Mouse (Mus musculus): ENCODE data around the gene Jazf1.

The Jazf1 gene

DNA sequence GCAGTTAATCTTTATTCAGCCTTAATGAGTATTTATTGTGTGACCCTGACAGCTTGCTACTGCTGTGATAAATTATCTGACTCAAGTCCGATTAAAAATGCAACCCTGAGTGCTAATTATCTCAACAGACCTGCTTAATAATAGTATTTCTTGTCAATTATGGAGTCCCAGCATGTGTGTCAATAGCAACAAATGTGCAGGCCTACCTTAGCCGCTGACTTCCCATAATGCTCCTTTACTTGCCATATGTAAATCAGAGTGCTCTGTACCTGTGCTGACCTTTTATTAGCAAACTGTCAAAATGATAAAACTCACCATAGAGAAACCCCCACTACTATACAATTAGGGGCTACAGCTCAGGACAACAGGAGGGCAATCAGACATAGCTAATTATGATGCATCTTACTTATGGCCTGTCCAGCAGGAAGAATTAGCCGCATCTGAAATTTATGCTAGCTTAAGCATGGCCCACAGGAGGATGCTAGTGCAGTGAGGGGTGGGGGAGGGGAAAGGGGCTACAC, 209.5 kb downstream of the Jazf1 start:
- in situ Hi-C loops (cut with MboI, MseI): no loop called here

DNA sequence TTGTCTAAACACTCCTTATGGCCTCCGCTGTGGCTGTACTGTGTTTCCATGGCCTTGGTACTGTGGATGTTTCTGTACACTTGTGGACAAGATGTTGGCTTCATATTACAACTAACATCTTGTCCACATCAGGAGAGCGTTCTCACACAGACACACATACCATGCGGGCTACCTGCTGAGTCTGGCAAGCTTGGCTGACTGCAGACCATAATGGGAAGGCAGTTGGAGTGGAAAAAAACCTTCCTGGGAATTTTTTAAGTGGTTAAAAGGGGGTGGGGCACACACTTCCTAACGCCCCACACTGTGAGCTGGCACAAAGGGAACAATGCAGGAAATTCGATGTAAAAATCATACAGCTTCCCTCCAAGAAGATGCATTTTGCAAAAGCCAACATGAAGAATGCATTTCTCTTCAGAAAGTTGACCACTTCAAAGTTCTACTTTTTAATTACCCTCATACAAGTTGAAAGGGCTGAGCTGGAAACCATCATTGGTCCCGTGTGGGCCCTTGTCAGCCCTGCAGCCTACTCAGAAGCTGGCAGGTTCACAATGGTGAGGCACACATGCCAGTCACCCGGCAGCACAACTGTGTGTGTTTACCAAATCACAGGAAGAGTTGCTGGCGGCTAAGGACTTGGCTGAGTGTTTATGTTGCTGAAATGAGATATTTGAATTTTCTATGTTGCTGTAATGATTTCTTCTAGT, 215.9 kb downstream of the Jazf1 start:
- in situ Hi-C loops (cut with MboI, MseI): no loop called here

DNA sequence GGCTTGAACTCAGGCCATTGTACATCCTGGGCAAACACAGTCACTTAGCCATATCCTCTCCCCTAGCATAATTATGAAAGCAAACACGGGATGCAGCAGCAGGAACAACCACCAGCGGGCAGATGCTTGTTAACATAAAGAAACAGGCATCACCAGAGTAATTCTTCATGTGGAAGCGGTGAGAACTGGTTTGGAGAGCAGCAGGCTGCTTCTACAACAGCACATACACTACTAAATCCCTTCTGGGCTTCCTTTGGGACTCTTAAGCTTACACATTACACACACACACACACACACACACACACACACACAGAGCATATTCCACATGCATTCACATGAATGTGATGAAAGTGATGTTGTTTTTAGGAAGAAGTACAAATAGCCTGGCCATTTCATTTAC, 216.5 kb downstream of the Jazf1 start:
- in situ Hi-C loops (cut with MboI, MseI): no loop called here

DNA sequence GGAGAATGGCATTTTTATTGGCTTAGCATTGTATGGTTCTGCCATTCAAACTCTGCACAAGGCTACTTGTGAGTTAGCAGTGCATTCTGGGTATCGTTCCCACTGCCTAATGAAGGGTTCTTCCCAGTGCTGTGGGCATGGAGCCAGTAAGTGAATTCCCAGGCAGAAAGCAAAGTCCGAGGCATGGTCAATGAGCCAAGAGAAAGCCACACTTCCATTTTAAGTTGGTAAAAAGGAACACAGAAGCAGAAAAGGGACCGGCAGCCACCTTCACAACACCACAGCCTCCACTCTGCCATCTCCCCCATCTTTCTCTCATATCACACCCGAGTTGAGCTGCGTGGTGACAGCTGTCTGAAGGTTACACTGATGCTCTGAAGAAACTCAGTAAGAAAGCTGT, 217.4 kb downstream of the Jazf1 start:
- in situ Hi-C loops (cut with MboI, MseI): no loop called here

DNA sequence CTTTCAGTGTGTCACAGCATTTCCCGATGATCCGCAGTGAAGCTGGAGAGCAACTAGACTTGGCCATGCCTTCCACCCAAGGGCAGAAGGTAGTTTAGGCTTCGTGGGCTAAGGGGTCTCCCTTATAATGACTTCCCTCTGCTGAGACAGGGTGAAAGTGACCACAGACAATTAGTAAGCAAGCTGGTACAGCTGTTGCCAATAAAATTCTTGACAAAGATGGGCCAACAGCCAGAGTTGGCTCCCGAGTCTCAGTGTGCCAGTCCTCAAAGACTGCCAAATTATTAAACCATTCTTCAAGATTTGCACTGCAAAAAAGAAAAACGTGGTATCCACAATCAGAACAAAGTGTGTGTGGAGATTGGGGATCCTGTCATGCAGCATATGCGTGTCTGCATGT, 220.2 kb downstream of the Jazf1 start:
- in situ Hi-C loops (cut with MboI, MseI): loop anchor here (10.0 kb wide), 2 partner anchors 583 to 1653 kb away; partner anchors contain the start of gene Hoxa13

DNA sequence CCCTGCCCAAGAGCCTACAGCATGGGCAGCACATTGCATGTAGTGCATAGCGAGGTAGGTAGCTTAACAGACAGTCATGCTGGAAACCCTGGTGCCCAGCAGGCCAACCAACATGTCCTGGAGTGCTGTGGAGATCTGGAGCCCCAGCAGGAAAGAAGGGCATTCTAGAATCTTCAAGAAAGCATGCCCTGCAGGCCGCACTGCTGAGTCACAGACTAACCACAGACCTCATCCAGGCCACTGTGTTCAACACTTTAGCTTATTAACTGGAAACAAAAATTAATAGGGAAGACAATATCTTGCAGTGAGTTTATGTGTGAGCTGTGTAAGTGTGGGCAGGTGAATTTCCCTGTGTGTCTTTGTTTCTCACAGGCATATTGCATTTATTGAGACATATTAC, 222.1 kb downstream of the Jazf1 start:
- in situ Hi-C loops (cut with MboI, MseI): loop anchor here (10.0 kb wide), 2 partner anchors 582 to 1652 kb away; partner anchors contain the start of gene Hoxa13

DNA sequence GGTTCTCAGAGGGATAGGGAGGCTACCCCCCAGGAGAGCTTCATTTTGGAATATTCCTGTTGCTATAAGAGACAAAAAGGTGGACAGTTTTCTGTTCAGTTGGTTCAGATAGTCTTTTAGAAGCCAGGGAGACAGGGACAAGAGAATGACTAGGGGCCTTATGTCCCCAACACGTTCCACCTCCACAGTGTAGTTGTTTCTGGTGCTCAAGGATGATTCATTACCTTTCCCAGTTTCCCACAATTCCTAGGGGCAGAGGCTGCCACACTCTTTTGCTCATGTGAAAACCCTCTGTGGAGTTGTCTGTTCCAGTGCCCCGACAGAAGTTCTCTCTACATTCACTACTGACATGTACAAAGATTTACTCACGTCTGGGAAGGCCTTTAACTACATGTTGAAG, 223.7 kb downstream of the Jazf1 start:
- in situ Hi-C loops (cut with MboI, MseI): loop anchor here (5.0 to 10.0 kb wide), 3 partner anchors 73 to 1650 kb away; partner anchors contain the start of gene Hoxa13

DNA sequence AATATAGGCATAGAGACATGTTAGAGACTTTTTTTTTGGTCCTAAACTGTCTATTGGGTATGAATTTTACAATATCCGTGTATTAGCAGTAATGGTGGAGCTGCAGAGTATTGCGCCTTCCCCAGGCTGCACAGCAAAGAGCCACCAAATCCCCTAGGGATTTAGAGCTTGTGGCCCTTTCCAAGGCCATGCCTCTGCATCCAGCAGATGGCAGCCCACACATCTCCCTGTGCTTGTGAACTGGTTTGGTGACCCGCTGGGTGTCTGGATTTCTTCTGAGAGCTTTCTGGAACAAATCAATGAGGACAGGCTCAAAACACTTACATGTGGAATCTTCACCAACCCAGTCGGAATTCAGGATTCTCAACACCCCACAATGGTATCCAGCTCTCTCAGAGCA, 225.4 kb downstream of the Jazf1 start:
- in situ Hi-C loops (cut with MboI, MseI): loop anchor here (5.0 to 10.0 kb wide), 3 partner anchors 74 to 1648 kb away; partner anchors contain the start of gene Hoxa13

DNA sequence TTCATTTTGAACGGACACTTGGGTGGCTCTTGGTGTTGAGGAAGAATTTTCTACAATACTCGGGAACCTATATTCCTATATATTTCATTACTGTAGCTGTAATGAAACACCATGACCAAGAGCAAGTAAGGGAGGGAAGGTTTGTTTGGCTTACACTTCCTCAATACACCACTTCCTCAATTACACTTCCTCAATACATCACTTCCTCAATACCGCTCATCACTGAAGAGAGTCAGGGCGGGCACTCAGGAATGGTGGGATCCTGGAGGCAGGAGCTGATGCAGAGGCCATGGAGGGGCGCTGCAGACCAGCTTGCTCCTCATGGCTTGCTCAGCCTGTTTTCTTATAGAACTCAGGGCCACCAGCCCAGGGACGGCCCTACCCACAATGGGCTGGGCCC, 225.8 kb downstream of the Jazf1 start:
- in situ Hi-C loops (cut with MboI, MseI): loop anchor here (5.0 to 10.0 kb wide), 3 partner anchors 75 to 1648 kb away; partner anchors contain the start of gene Hoxa13

DNA sequence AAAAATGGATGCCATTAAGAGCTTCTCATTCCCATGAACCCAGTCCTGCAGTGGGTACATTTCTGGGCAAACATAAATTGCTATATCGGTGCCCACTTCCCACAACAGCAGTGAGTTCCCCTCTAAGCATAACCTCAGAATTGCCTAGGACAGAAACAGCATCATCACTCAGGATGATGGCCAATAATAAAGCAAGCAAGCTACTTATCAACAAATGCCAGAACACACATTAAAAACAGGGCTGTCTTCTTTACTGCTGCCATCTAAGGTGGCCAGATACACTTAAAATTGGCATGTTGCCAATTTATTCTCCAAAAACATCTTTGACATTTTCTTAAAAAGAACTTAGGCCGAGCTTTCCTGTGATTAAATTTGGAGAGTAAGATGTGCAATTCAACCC, 226.8 kb downstream of the Jazf1 start:
- in situ Hi-C loops (cut with MboI, MseI): loop anchor here (5.0 to 10.0 kb wide), 3 partner anchors 76 to 1647 kb away; partner anchors contain the start of gene Hoxa13

DNA sequence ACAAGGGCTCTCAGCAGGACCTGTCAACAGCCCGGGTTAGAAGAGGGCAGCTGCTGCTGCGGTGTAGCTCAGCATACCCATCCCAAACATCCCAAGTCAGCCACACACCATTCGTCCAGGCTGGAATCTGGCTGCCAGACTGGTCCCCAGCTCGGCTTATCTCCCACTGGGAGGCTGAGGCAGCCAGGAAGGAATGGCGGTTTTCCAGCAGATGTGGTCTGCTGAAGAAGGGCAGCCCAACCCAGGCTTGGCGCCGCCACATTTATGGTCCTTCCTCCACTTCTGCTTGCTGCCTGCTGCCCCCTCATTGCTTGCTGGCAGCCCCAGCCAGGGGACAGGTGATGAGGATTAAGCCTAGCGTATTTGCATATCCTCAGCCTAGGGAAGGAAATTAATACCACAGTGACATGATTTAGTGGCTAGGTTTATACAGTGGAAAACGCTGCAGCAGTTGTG, 227.8 kb downstream of the Jazf1 start:
- in situ Hi-C loops (cut with MboI, MseI): loop anchor here (5.0 to 10.0 kb wide), 3 partner anchors 77 to 1646 kb away; partner anchors contain the start of gene Hoxa13

DNA sequence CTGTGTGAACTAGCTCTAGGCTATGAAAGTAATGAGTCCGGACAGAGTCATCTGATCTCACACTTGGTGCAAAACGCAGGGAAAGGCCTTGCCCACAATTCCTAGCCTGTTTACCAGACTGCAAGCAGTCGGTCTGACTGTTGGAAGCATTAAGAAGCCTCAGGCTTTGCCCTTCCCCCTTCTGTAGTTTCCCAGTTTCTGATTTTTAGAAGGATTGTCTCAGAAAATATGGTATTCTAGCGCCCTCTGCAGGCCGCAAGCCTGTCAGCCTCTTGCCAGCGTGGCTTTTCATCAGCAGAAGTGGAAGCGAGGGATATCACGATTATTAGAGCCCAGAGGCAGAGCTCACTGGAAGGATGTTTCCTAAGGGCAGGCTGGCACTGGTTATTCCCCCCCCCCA, 229.7 kb downstream of the Jazf1 start:
- in situ Hi-C loops (cut with MboI, MseI): no loop called here

DNA sequence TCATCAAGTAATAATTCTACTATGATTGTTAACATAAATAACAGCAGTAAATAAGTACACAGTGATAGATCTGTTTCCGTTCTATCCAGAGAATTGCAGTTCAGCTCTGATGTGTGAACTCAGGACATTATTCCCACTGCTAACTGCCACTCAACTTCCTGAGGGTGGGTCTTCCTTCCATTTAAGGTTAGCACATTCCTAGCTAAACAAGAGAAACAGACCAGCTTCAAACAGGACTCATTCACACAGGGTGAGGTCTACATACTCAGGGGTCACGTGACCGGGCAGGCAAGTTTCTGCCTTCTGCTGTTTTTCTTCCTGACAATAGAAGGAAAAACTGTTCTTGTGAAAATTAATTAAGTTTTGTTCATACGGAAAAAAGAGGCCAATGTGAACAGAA, 230.6 kb downstream of the Jazf1 start:
- in situ Hi-C loops (cut with MboI, MseI): no loop called here

DNA sequence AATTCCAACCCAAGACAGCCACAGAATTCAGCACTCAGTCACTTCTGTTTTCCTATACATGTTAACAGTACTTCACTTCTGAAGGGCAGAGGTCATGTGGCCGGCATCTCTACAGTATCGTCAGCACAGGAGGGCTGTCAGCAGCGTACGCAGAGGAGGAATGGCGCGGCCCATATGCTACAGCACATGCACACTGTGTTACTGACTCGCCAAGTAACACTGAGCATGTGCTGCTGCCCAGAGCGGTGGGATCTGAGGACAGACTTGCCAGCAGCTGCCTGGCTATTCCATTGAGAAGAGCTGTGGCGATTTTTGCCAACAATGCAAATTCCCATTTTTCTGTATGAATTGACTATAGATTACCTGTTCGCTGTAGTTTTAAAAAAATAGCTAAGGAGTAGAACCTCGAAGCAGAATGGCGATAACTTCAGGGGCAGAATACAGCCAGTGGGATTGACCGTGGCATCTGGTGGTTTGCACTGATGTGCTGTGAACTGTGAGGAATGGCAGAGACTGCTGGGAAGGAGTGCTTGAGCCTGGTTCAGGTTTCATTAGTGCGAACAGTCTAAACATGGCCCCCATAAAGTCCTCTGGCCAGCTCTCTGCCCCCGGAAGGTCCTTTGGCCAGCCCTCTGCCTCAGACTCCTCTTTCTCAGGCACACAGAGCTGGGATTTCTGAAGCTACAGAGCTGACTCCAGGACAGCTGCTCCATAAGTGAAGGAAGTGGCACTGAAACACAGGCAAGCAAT, 232.1 kb downstream of the Jazf1 start:
- in situ Hi-C loops (cut with MboI, MseI): no loop called here

DNA sequence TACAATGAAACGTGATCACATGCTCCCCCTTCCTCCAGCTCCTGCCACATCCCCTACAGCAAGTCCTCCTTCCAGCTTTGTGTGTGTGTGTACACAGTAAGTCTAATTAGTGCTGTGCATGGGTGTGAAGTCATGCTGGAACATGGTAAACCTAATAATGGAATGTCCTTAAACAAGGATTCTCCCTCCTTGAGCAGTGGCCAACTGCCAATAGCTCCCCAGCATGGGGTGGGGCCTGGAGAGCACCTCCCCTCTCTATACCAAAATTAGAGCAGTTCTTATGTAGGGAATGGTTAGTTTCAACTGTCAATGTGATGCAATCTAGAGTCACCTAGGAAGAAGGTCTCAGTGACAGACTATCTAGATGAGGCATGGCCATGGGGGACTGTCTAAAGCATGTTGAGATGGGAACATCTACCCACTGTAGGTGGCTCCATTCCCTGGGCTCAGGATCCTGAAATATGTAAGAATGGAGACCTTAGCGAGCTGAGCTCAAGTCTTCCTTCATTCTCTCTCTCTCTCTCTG, 240.6 kb downstream of the Jazf1 start:
- in situ Hi-C loops (cut with MboI, MseI): no loop called here

DNA sequence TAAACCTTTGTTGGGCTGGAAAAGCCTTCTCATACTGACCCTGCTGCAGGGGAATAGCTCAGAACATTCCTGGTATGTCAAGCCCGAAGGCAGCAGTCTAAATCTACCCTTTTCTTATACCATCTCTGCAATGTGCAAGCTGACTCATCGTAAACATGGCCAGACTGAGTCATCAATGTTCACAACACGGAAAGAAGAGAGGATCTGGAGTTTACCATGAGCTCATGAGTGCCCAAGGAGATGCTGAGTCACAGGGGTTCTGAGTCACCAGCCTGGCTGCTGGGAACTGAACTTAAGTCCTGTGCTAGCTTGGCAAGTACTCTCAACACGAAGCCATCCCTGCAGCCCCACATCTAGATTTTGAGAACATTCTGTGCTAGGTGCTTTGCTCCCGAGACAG, 242.9 kb downstream of the Jazf1 start:
- in situ Hi-C loops (cut with MboI, MseI): no loop called here

DNA sequence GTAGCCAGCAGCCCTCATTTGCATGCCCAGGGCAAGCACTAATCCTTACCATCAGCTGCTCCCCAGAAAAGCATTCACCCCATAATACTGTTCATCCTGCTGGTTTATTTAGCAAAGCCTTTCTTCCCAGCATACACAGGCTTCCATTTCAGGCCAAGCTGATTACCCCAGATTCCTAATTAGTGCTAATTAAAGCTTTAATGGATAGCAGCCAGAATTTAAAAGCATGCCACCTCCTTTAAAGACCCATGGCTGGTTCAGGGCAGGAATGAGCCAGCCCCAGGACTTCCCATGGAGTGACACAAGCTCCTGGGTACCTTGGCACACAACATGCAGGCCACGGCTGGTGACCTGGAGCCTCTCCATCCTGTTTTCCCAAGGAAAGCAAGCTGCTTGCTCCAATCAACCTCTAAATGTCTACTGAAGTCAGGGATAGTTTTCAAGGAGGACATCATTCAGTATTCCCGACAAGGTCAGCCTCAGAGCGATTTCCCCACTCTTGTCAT, 243.4 kb downstream of the Jazf1 start:
- in situ Hi-C loops (cut with MboI, MseI): no loop called here

DNA sequence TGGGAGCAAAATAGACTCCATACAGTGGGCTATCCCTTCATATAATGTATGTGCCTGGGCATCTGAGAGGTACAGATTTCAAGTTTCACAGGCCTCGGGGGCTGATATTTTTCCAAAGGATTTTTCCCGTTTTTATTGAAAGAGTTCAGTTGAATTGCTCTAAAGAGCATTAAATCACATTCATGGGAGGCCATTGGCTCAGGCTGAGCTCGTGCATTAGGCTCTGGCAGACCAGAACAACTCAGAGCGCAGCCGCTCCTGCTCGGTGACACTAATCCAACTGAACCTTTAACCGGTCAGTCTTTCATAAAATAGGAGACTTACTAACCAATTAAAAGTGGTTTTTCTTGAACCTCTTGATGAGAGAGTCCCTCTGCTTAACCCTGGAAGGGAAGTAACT, 245.4 kb downstream of the Jazf1 start:
- in situ Hi-C loops (cut with MboI, MseI): no loop called here

DNA sequence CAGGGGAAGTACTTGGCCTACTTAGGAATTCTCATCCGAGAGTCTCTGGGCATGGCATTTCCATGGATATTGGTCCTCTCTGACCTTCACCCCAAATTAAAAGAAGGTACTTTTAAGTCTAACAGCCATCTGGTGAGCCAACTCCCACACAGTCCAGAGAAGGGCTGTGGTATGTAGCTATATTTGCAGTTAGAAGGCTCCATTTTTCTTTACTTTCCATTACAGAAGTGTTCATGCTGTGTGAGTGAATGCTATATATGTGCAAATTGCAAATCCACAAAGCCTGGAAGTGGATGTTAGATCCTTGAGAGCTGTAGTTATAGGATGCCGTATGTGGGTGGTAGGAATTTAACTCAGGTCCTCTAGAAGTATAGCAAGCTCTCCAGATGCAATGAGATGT, 245.8 kb downstream of the Jazf1 start:
- in situ Hi-C loops (cut with MboI, MseI): no loop called here

DNA sequence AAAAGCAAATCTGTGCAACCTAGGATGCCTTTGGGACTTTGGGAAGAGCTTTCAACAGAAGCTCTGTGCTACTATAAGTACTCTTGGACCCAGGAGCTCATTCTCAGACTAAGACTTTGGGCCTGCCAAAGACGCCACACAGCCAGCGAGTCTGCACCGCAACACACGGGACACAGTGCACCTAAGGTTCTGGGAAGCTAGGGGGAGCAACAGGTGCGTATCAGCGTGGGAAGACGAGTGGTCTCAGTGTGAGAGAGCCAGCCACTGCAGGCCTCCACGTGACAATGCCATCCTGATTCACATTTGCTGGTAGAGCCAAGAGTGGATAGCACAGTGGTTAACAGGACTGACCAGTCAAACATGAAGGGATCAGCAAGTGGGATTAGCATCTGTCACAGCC, 249.1 kb downstream of the Jazf1 start:
- in situ Hi-C loops (cut with MboI, MseI): no loop called here

DNA sequence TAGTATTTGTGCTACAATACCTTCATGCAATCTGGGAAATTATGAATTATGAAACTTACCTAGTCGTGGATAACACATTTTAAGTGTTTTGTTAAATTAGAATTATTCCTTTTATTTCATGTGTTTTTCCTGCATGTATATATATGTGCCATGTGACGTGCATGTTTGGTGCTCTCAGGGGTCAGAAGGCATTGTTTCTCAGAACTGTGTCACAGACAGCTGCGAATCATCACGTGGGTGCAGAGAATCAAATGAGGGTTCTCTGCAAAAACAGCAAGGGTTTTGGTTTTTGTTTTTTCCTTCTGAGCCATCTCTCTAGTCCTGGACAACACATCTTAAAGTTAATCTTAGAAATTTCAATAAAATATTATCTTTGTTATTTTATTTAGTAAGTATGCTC, 250.4 kb downstream of the Jazf1 start:
- in situ Hi-C loops (cut with MboI, MseI): no loop called here
